Mouse (Mus musculus) lung, postnatal 10 days (tissue): Measurements from ENCODE around the gene Rcl1.

Experiments
- DNase-seq: peaks from one replicate; pipeline ENCODE4 v3.0.0; 2021

The Rcl1 gene

GRCm38 (mm10) chr19:29100874-29101542 is at the start of gene Rcl1:
Gene Rcl1, plus strand, starts transcription at chr19:29101375.
- DNase-seq, result peak; percentile 97

- no peak for DNase-seq
Measured at GRCm38 (mm10) chr19:29052786-29053185, 48.4 kb upstream of the Rcl1 start.

GRCm38 (mm10) chr19:29054594-29054993 is 46.6 kb upstream of the Rcl1 start:
- DNase-seq, result no peak

GRCm38 (mm10) chr19:29055469-29055868 is 45.7 kb upstream of the Rcl1 start:
- DNase-seq, result no peak

- DNase-seq, result no peak
Measured at GRCm38 (mm10) chr19:29058741-29059140, 42.4 kb upstream of the Rcl1 start.

- no peak for DNase-seq
Measured at GRCm38 (mm10) chr19:29059688-29060087, 41.5 kb upstream of the Rcl1 start.

- DNase-seq, result no peak
Measured at GRCm38 (mm10) chr19:29060299-29060698, 40.9 kb upstream of the Rcl1 start.

GRCm38 (mm10) chr19:29063009-29063408 is 38.2 kb upstream of the Rcl1 start:
- DNase-seq, result no peak

GRCm38 (mm10) chr19:29063577-29064363 is 37.4 kb upstream of the Rcl1 start:
- peak; percentile 94 for DNase-seq

GRCm38 (mm10) chr19:29064451-29065102 is 36.6 kb upstream of the Rcl1 start:
- DNase-seq, result peak; percentile 49

GRCm38 (mm10) chr19:29066981-29067471 is 34.1 kb upstream of the Rcl1 start:
- peak; percentile 86 for DNase-seq

- no peak for DNase-seq
Measured at GRCm38 (mm10) chr19:29069195-29069594, 32.0 kb upstream of the Rcl1 start.

- peak; percentile 25 for DNase-seq
Measured at GRCm38 (mm10) chr19:29074802-29075201, 26.4 kb upstream of the Rcl1 start.

GRCm38 (mm10) chr19:29088628-29089027 is 12.5 kb upstream of the Rcl1 start:
- DNase-seq, result no peak

- no peak for DNase-seq
Measured at GRCm38 (mm10) chr19:29092194-29092593, 9.0 kb upstream of the Rcl1 start.

GRCm38 (mm10) chr19:29099106-29099505 is 2.1 kb upstream of the Rcl1 start:
- DNase-seq, result no peak

GRCm38 (mm10) chr19:29099596-29099995 is 1.6 kb upstream of the Rcl1 start:
- DNase-seq, result no peak

GRCm38 (mm10) chr19:29100261-29100660 is 914 bp upstream of the Rcl1 start:
- no peak for DNase-seq

GRCm38 (mm10) chr19:29101591-29101990 is 416 bp downstream of the Rcl1 start:
- no peak for DNase-seq

GRCm38 (mm10) chr19:29102098-29102497 is 923 bp downstream of the Rcl1 start:
- no peak for DNase-seq

GRCm38 (mm10) chr19:29105816-29106215 is 4.6 kb downstream of the Rcl1 start:
- DNase-seq, result no peak

GRCm38 (mm10) chr19:29106261-29106660 is 5.1 kb downstream of the Rcl1 start:
- DNase-seq, result no peak

- DNase-seq, result peak; percentile 79
Measured at GRCm38 (mm10) chr19:29112662-29113061, 11.5 kb downstream of the Rcl1 start.
